Mouse (Mus musculus) bone marrow, adult 2 months (tissue): ENCODE data around the gene Rps6kl1.

Experiments
- CTCF ChIP-seq: fragments of 200-500 bp; IDR thresholded peaks from 2 replicates; pipeline ENCODE4 v1.5.1; 2011; ENCODE audit warnings: low read length, control low read depth; ENCODE audit not compliant: control insufficient read depth, insufficient read depth
- POLR2A ChIP-seq: fragments of 200-500 bp; IDR thresholded peaks from 2 replicates; pipeline ENCODE4 v1.6.1; 2011; ENCODE audit warnings: low read depth, mild to moderate bottlenecking, control low read depth, low read length, borderline replicate concordance; ENCODE audit not compliant: control insufficient read depth

DNA sequence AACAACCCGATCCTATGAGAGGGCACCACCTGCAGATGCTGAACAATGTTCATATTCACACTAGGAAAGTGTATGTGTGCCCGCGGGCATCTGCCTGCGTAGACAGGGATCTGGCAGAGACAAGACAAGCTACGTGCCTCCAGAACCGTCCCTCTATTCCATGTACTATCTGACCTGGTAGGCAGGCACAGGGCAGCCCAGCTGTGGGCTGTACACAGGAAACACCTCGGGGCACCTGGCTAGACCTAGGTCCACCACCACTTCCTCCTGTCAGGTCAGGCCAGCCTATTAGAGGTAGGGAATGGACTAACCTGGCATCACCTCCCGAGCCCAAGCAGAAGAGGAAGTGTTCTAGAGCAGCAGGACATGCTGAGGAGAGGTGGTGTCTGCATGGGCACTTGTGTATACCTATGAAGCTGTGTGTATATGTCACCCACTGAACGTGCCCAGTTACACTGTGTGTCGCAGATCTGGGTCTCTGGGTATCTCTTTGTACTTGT lies 26.7 kb upstream of the Rps6kl1 start, which contains the start of gene Pgf:
- 0 out of 2 replicates have a peak, but pooled peaks have one; percentile 2 for TF ChIP-seq CTCF
- no peak for TF ChIP-seq POLR2A
